Mouse (Mus musculus): ENCODE measurements around the gene Ptprg.

DNA sequence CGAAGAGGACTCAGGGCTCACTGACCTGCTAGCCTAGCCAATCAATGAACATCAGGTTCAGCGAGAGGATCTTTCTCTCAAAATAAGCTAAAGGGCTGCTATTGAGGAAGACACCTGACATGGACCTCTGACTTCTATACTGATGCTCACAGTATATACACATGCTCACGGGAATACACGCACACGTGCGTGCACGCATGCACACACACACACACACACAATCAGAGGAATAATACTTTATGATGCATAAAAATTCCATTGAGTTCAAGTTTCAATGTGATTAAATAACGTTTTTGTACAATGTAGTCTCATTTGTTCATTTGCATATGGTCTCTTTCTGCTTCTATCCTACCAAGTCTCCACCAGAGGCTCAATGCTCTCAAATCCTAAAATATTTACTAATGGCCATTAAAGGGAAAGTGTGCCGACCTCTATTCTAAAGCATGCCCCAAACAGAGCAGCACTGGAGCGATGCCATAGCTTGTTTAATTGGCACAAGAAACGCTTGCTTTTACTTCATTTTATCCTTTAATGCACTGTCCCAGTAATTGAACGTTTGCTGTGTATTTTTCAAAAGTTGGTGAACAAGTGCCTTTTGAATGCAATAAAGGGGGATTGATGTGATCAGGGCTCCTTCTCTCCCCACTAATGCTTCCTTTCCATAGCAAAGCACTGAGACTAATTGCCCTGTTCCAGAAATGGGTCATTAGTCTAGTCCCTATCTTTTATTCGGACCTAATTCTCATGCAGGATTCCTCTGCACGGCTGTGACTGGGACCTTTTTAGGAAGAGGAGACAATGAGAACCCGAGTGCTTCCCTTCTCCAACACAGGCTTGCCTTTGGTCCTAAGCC, 407.2 kb downstream of the Ptprg start:
- TF ChIP-seq POLR2A (IDR thresholded peaks at IDR 0.05; ENCODE audit: control insufficient read depth, low read depth, low read length): no peak
- TF ChIP-seq CTCF (IDR thresholded peaks at IDR 0.05; ENCODE audit: control insufficient read depth, insufficient read depth, insufficient replicate concordance, low read depth, low read length): no peak
